Mouse (Mus musculus): Measurements from ENCODE around the gene 1700030K09Rik. TPM values are rescaled to one million over a fixed set of nuclear protein-coding genes. Genes with fewer than 3 reads are reported as not detected.

The 1700030K09Rik gene
- polyA plus RNA-seq, 2 experiments: 2.2 to 3.2 TPM

DNA sequence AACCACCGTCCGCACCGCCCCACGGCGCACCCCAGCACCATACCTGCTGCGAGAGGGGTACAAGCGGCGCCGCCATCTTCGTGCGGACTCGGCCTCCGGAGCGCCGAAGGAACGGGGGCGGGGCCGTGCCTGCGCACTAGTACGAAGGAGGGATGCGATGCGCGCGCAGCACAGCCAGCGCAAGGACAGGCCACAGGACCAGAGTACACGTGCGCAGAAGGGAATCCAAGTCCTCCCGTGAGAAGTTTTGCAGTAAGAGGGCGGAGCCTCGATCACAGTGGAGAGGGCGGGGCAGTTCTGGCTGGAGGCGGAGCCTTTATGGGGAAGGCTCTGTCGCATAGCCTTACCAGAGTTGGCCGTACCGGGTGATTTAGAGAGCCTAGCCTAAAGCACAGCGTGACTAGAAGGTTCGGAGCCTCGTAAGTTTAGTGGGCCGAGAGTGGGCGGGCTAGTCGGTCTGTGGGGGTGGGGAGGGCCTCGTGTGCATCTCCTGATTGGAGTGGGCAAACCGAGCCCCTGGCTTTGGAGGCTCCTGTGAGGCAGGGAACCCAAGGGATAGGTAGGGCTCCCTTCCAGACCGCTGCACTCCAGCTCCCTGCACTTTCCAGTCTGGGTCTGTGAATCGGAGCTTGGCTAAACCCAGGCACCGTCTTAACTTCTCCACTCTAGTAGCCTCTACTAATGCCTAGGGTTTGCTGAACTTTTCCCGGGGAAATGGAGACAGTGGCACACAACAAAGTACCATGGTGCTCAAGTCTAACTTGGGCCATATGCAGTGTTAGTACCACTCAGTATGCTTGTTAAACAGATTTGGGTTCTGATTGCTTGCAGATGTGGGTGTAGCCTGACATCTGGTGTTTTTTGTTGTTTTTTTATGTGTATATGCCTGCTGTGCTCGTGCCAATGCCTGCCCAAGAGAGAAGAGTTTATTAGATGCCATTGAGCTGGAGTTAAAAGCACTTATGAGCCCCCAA lies 22.0 kb upstream of the 1700030K09Rik start, which contains the start of gene Eps15l1:
Gene Eps15l1 (minus strand): TSS at position 99 of the 974 bp plus-strand sequence.
- Histone ChIP-seq H3K27ac (peak within 1 kb of the TSS; percentile 67), H3K36me3 (replicated peaks; ENCODE audit: control insufficient read depth, insufficient read depth, low read depth) (no peaks in the 10 kb centered on the region), H3K4me3 (ENCODE audit: insufficient read depth in 1 of 2, low read depth in 2 of 2, low read length in 2 of 2) (peak within 1 kb of the TSS; percentile 62 to 81), H3K9me3 (ENCODE audit: control insufficient read depth, low read length) (no peaks in the 10 kb centered on the region), H3K4me2 (ENCODE audit: low read depth) (peak within 1 kb of the TSS; percentile 89), H3K27me3 (ENCODE audit: control insufficient read depth, insufficient read depth, low read length) (no peaks in the 10 kb centered on the region), H3K9ac (replicated peaks) (peak within 1 kb of the TSS; percentile 63), H3K4me1 (replicated peaks; ENCODE audit: control insufficient read depth in 2 of 2, insufficient read depth in 2 of 2, low read length in 1 of 2) (peaks cover 21 to 38% of the 10 kb centered on the region in 2 experiments)
- DNase-seq (ENCODE audit: low read depth in 3 of 3, low spot score in 3 of 3) (peak; percentile 99), ATAC-seq (ENCODE audit: insufficient read depth) (peak; percentile 95)
- 1% methylated on average over 48 of the region's 48 CpGs for WGBS (ENCODE audit: insufficient replicate concordance)
- TF ChIP-seq EP300 (IDR thresholded peaks at IDR 0.05; ENCODE audit: low read depth) (no peak), CTCF (IDR thresholded peaks at IDR 0.05; ENCODE audit: low read depth) (0 out of 2 replicates have a peak, but pooled peaks have one; percentile 2)

DNA sequence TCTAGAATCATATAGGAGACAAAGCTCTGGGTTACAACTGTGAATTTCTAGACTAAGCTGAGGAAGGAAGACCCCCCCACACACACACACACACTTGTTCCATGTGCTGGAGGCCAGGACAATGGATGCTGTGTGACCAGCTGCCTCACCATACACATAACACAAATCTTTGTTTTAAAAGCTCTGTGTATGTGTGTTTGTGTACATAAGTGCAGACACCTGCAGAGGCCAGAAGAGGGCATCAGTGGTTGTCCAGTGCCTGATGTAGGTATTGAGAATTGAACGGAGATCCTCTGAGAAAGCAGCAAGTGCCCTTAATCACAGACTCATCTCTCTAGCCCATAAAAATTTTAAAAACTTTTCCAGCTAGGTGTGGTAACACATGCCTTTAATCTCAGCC lies 20.8 kb upstream of the 1700030K09Rik start:
- H3K27me3 ChIP-seq (ENCODE audit: control insufficient read depth, insufficient read depth, low read length): no peaks in the 10 kb centered on the region
- 67% methylated on average over 1 of the region's 1 CpGs for WGBS (ENCODE audit: insufficient replicate concordance)
- no peak overlapping the region for H3K27ac ChIP-seq
- no peak for ATAC-seq (ENCODE audit: insufficient read depth)
- no peak for DNase-seq (ENCODE audit: low read depth in 3 of 3, low spot score in 3 of 3)
- H3K9me3 ChIP-seq (ENCODE audit: control insufficient read depth, low read length): no peaks in the 10 kb centered on the region
- H3K4me1 ChIP-seq (replicated peaks; ENCODE audit: control insufficient read depth in 2 of 2, insufficient read depth in 2 of 2, low read length in 1 of 2): peaks cover 14 to 25% of the 10 kb centered on the region in 2 experiments
- H3K9ac ChIP-seq (replicated peaks): no peak overlapping the region
- no peak for TF ChIP-seq EP300 (IDR thresholded peaks at IDR 0.05; ENCODE audit: low read depth)
- peak; percentile 63 for TF ChIP-seq CTCF (IDR thresholded peaks at IDR 0.05; ENCODE audit: low read depth)
- no peaks in the 10 kb centered on the region for H3K36me3 ChIP-seq (replicated peaks; ENCODE audit: control insufficient read depth, insufficient read depth, low read depth)
- H3K4me2 ChIP-seq (ENCODE audit: low read depth): no peak overlapping the region
- no peak overlapping the region for H3K4me3 ChIP-seq (ENCODE audit: insufficient read depth in 1 of 2, low read depth in 2 of 2, low read length in 2 of 2)

DNA sequence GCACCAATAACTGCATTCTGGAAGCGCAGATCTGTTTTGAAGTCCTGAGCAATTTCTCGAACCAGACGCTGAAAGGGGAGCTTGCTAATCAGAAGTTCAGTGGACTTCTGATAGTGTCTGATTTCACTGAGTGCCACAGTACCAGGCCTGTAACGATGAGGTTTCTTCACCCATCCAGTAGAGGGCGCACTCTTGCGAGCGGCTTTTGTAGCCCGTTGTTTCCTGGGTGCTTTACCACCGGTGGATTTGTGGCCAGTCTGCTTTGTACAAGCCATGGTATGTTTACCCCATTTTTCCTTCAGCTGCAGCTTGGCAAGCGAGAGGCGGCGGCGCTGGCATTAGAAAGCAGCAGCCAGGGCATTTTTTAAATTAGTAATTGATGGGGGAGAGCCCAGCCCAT lies 14.0 kb upstream of the 1700030K09Rik start:
- DNase-seq (ENCODE audit: low read depth in 3 of 3, low spot score in 3 of 3): no peak
- no peak for ATAC-seq (ENCODE audit: insufficient read depth)
- WGBS (ENCODE audit: insufficient replicate concordance): 36% methylated on average over 13 of the region's 13 CpGs

GRCm38 (mm10) chr8:72434952-72435351 lies 8.7 kb upstream of the 1700030K09Rik start:
- H3K4me3 ChIP-seq (ENCODE audit: insufficient read depth in 1 of 2, low read depth in 2 of 2, low read length in 2 of 2): no peak overlapping the region
- no peaks in the 10 kb centered on the region for H3K4me1 ChIP-seq (replicated peaks; ENCODE audit: control insufficient read depth in 2 of 2, insufficient read depth in 2 of 2, low read length in 1 of 2)
- H3K27ac ChIP-seq: no peak overlapping the region
- H3K27me3 ChIP-seq (ENCODE audit: control insufficient read depth, insufficient read depth, low read length): no peaks in the 10 kb centered on the region
- H3K9ac ChIP-seq (replicated peaks): no peak overlapping the region
- ATAC-seq (ENCODE audit: insufficient read depth) (no peak), DNase-seq (ENCODE audit: low read depth in 3 of 3, low spot score in 3 of 3) (no peak)
- TF ChIP-seq CTCF (IDR thresholded peaks at IDR 0.05; ENCODE audit: low read depth) (no peak), EP300 (IDR thresholded peaks at IDR 0.05; ENCODE audit: low read depth) (no peak)
- no peak overlapping the region for H3K4me2 ChIP-seq (ENCODE audit: low read depth)
- no peaks in the 10 kb centered on the region for H3K36me3 ChIP-seq (replicated peaks; ENCODE audit: control insufficient read depth, insufficient read depth, low read depth)
- WGBS (ENCODE audit: insufficient replicate concordance): 31% methylated on average over 2 of the region's 2 CpGs
- H3K9me3 ChIP-seq (ENCODE audit: control insufficient read depth, low read length): no peaks in the 10 kb centered on the region

More for the DNA sequence above, 14.0 kb upstream of the 1700030K09Rik start:
- Histone ChIP-seq H3K27me3 (ENCODE audit: control insufficient read depth, insufficient read depth, low read length) (no peaks in the 10 kb centered on the region), H3K4me2 (ENCODE audit: low read depth) (no peak overlapping the region), H3K9ac (replicated peaks) (no peak overlapping the region), H3K4me1 (replicated peaks; ENCODE audit: control insufficient read depth in 2 of 2, insufficient read depth in 2 of 2, low read length in 1 of 2) (no peaks in the 10 kb centered on the region), H3K4me3 (ENCODE audit: insufficient read depth in 1 of 2, low read depth in 2 of 2, low read length in 2 of 2) (no peak overlapping the region), H3K9me3 (ENCODE audit: control insufficient read depth, low read length) (no peaks in the 10 kb centered on the region), H3K27ac (no peak overlapping the region), H3K36me3 (replicated peaks; ENCODE audit: control insufficient read depth, insufficient read depth, low read depth) (no peaks in the 10 kb centered on the region)
- TF ChIP-seq EP300 (IDR thresholded peaks at IDR 0.05; ENCODE audit: low read depth) (no peak), CTCF (IDR thresholded peaks at IDR 0.05; ENCODE audit: low read depth) (peak; percentile 93)
